Mouse (Mus musculus) neural tube, embryonic 13.5 days (tissue): ENCODE results near the gene Retreg1. TPM values are rescaled to one million over a fixed set of nuclear protein-coding genes. Genes with fewer than 3 reads are reported as not detected.

Experiments used
- ATAC-seq: fragments of 200-750 bp; cut with Nextera tagmentation; 2 replicates; pipeline ENCODE4 v1.8.0; 2017; ENCODE audit warnings: low read depth, mild to moderate bottlenecking, moderate TSS enrichment, moderate library complexity
- H3K27ac ChIP-seq: fragments of 300-500 bp; sonication (generic); replicated peaks from 2 replicates; pipeline ENCODE4 v1.5.1; 2015; ENCODE audit warnings: moderate library complexity, mild to moderate bottlenecking, inconsistent platforms
- H3K27me3 ChIP-seq: fragments of 300-500 bp; sonication (generic); 2 replicates; pipeline ENCODE4 v1.6.1; 2015; ENCODE audit warnings: mild to moderate bottlenecking, inconsistent platforms
- H3K36me3 ChIP-seq: fragments of 300-500 bp; sonication (generic); 2 replicates; pipeline ENCODE4 v1.6.1; 2015; ENCODE audit warnings: mild to moderate bottlenecking, inconsistent platforms
- H3K4me1 ChIP-seq: fragments of 300-500 bp; sonication (generic); replicated peaks from 2 replicates; pipeline ENCODE4 v1.6.1; 2015; ENCODE audit warnings: inconsistent platforms
- H3K4me2 ChIP-seq: fragments of 300-500 bp; sonication (generic); 2 replicates; pipeline ENCODE4 v1.6.1; 2015; ENCODE audit warnings: inconsistent platforms, mild to moderate bottlenecking, moderate library complexity
- H3K4me3 ChIP-seq: fragments of 300-500 bp; sonication (generic); 2 replicates; pipeline ENCODE4 v1.5.1; 2015; ENCODE audit warnings: mild to moderate bottlenecking, inconsistent platforms
- H3K9ac ChIP-seq: fragments of 300-500 bp; sonication (generic); 2 replicates; pipeline ENCODE4 v1.6.1; 2015; ENCODE audit warnings: moderate library complexity, mild to moderate bottlenecking, inconsistent platforms
- H3K9me3 ChIP-seq: fragments of 300-500 bp; sonication (generic); 2 replicates; pipeline ENCODE4 v1.6.1; 2016; ENCODE audit warnings: inconsistent platforms
- WGBS: fragments of 180-500 bp; shearing (Covaris S2); methylation state at CpG from one replicate; pipeline ENCODE4 v1.1.7; 2015; 5-methylcytosine and 5-hydroxymethylcytosine counted together
- polyA plus RNA-seq: library from polyadenylated mRNA; unstranded; fragments of >200 nt; fragmentation: Nextera tagmentation; extraction: Ambion mirVana; gene quantifications from 2 replicates; pipeline ENCODE4 v1.2.1, GENCODE M21; 2015

Gene Retreg1
- polyA plus RNA-seq, 1 experiment from 2014 or later, result 11.3 TPM

DNA sequence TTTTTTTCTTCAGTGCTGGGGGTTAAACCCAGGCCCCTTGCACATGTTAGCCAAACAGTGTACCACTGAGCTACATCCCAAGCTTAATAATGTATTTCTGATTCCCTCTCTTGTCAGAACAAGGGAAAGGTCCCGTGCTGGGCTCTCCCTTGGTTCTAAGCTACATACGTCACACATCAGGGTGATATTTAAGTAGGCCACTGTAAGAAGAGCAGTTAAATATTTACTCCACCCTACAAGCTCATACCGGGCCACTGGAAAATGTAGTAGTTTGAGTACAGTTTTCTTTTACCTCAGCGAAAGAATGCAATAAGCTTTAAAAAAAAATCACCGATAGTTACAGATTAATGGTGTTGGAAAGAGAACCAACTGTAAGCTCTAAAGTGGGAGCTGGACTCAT, 46.9 kb downstream of the Retreg1 start:
- 94% methylated on average over 5 of the region's 5 CpGs for WGBS
- Histone ChIP-seq H3K4me2 (no peak overlapping the region), H3K9me3 (0 out of 2 replicates have a peak, but pooled peaks cover 3% of the 10 kb centered on the region), H3K4me1 (0 out of 2 replicates have a peak, but pooled peaks cover 4% of the 10 kb centered on the region), H3K4me3 (no peak overlapping the region), H3K9ac (no peak overlapping the region), H3K27ac (no peak overlapping the region), H3K27me3 (no peaks in the 10 kb centered on the region), H3K36me3 (no peaks in the 10 kb centered on the region)
- no peak for ATAC-seq

GRCm38 (mm10) chr15:25891556-25891955, 48.6 kb downstream of the Retreg1 start:
- H3K4me3 ChIP-seq, result no peak overlapping the region
- no peaks in the 10 kb centered on the region for H3K36me3 ChIP-seq
- 0 out of 2 replicates have a peak, but pooled peaks cover 3% of the 10 kb centered on the region for H3K9me3 ChIP-seq
- WGBS, result 84% methylated on average over 11 of the region's 11 CpGs
- H3K9ac ChIP-seq, result no peak overlapping the region
- H3K4me1 ChIP-seq, result 0 out of 2 replicates have a peak, but pooled peaks cover 4% of the 10 kb centered on the region
- H3K27ac ChIP-seq, result no peak overlapping the region
- H3K4me2 ChIP-seq, result no peak overlapping the region
- ATAC-seq, result no peak
- no peaks in the 10 kb centered on the region for H3K27me3 ChIP-seq

DNA sequence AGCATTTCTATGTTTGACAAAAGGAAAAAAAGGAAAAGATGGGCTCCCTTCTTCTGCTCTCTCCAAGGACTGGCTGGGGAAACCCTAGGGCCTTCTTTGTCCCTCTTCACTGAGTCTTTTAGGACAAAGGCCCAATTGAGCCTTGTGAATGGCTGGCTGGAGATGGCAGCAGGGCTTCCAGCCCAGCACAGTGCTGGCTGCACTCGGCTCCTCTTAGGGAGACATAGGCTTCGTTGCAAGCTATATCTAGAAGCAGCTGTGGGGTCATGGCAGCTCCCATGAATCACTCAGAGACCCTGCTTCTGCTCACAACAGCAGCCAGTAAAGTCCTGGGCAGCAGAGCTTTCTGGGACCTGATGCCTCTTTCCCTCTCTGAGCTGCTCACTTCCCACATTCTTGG, 50.3 kb downstream of the Retreg1 start:
- H3K9me3 ChIP-seq, result 0 out of 2 replicates have a peak, but pooled peaks cover 2% of the 10 kb centered on the region
- ATAC-seq, result peak; percentile 75
- no peak overlapping the region for H3K9ac ChIP-seq
- H3K27me3 ChIP-seq, result no peaks in the 10 kb centered on the region
- WGBS, result 15% methylated on average over 2 of the region's 2 CpGs
- 0 out of 2 replicates have a peak, but pooled peaks cover 4% of the 10 kb centered on the region for H3K4me1 ChIP-seq
- no peak overlapping the region for H3K4me3 ChIP-seq
- H3K27ac ChIP-seq, result 0 out of 2 replicates have a peak overlapping the region, but pooled peaks have one; percentile 7
- H3K4me2 ChIP-seq, result no peak overlapping the region
- H3K36me3 ChIP-seq, result no peaks in the 10 kb centered on the region

GRCm38 (mm10) chr15:25896783-25897182, 53.8 kb downstream of the Retreg1 start:
- Histone ChIP-seq H3K36me3 (no peaks in the 10 kb centered on the region), H3K27ac (no peak overlapping the region), H3K4me3 (no peak overlapping the region), H3K27me3 (no peaks in the 10 kb centered on the region), H3K4me1 (0 out of 2 replicates have a peak, but pooled peaks cover 8% of the 10 kb centered on the region), H3K9ac (no peak overlapping the region), H3K4me2 (no peak overlapping the region), H3K9me3 (no peaks in the 10 kb centered on the region)
- ATAC-seq, result no peak
- WGBS, result 96% methylated on average over 4 of the region's 4 CpGs

DNA sequence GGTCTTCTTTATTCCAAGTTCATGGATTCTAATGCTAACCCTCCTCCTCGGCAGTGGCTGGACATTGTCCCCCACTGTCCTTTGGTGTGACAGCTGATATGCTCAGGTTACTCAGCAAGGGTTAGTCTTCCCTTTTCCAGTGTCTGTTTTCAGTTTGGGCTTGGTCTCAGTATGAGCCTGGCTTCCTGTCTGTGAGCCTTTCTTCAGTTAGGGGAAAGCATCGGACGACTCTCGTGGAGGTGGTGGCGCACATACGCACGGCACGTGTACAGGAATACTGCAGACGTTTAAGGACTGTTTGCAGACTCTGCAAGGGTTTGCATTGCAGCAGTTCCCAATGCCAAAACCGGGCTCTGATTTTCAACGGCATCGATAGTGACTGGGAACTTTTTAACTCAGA, 54.6 kb downstream of the Retreg1 start:
- 0 out of 2 replicates have a peak, but pooled peaks cover 8% of the 10 kb centered on the region for H3K4me1 ChIP-seq
- no peak overlapping the region for H3K4me3 ChIP-seq
- H3K9me3 ChIP-seq, result no peaks in the 10 kb centered on the region
- no peak for ATAC-seq
- H3K36me3 ChIP-seq, result no peaks in the 10 kb centered on the region
- H3K27ac ChIP-seq, result no peak overlapping the region
- WGBS, result 82% methylated on average over 12 of the region's 12 CpGs
- H3K4me2 ChIP-seq, result no peak overlapping the region
- no peak overlapping the region for H3K9ac ChIP-seq
- H3K27me3 ChIP-seq, result no peaks in the 10 kb centered on the region

DNA sequence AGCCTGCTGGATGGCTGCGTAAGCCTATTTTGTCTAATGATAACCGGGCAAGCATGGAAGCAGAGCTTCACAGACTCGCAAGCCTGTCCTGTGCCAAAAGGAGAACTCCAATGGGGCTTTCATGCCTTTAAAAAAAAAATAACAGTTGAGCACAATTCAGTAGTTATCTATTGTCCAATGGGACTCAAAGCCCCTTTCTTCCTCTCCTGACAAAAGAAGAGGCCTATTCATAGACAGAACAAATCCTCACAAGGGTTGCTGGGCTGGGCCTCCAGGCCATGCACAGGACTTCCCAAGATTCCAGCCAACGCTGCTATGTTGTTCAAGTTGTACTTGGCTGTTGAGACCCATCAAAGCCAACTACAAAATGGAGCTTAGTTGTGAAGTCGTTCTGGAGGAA, 56.0 kb downstream of the Retreg1 start:
- Histone ChIP-seq H3K9ac (no peak overlapping the region), H3K4me1 (0 out of 2 replicates have a peak, but pooled peaks cover 4% of the 10 kb centered on the region), H3K4me2 (no peak overlapping the region), H3K4me3 (no peak overlapping the region), H3K36me3 (no peaks in the 10 kb centered on the region), H3K9me3 (no peaks in the 10 kb centered on the region), H3K27me3 (no peaks in the 10 kb centered on the region), H3K27ac (no peak overlapping the region)
- WGBS, result 25% methylated on average over 5 of the region's 5 CpGs
- ATAC-seq, result no peak

DNA sequence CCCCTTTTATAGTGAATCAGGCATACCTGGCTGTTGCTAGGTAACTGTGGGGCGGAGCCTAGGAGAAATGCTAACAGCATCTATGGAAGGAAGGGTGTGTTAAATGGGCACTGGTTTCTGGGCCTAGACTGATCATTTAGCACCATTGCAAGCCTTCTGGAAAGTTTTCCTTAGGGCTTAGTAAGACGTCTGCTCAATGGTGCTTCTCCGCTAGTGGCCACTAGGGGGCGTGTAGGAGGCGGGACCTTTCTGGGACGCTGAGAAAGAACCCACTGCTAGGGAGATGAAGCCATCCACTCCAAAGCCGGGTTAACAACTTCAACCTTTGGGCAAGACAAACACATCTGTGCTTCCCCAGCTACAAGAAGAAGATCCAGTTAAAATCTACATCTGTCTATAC, 57.6 kb downstream of the Retreg1 start:
- no peak overlapping the region for H3K27ac ChIP-seq
- no peaks in the 10 kb centered on the region for H3K9me3 ChIP-seq
- WGBS, result 9% methylated on average over 7 of the region's 7 CpGs

GRCm38 (mm10) chr15:25902931-25903615, 60.1 kb downstream of the Retreg1 start:
- no peak for ATAC-seq
- 91% methylated on average over 15 of the region's 15 CpGs for WGBS

More for the DNA sequence above, 57.6 kb downstream of the Retreg1 start:
- no peak overlapping the region for H3K4me2 ChIP-seq
- no peak overlapping the region for H3K9ac ChIP-seq
- no peaks in the 10 kb centered on the region for H3K36me3 ChIP-seq
- H3K27me3 ChIP-seq, result no peaks in the 10 kb centered on the region
- no peak for ATAC-seq
- 0 out of 2 replicates have a peak, but pooled peaks cover 4% of the 10 kb centered on the region for H3K4me1 ChIP-seq
- H3K4me3 ChIP-seq, result no peak overlapping the region

GRCm38 (mm10) chr15:25904435-25905021, 61.5 kb downstream of the Retreg1 start:
- no peak for ATAC-seq
- no peak overlapping the region for H3K4me3 ChIP-seq
- H3K9me3 ChIP-seq, result no peaks in the 10 kb centered on the region
- no peaks in the 10 kb centered on the region for H3K27me3 ChIP-seq
- H3K4me1 ChIP-seq, result no peaks in the 10 kb centered on the region
- no peak overlapping the region for H3K4me2 ChIP-seq
- H3K9ac ChIP-seq, result no peak overlapping the region
- no peaks in the 10 kb centered on the region for H3K36me3 ChIP-seq
- H3K27ac ChIP-seq, result no peak overlapping the region
- WGBS, result 86% methylated on average over 14 of the region's 14 CpGs

More at GRCm38 (mm10) chr15:25902931-25903615, 60.1 kb downstream of the Retreg1 start:
- Histone ChIP-seq H3K4me3 (no peak overlapping the region), H3K27ac (no peak overlapping the region), H3K9ac (no peak overlapping the region), H3K27me3 (no peaks in the 10 kb centered on the region), H3K4me1 (0 out of 2 replicates have a peak, but pooled peaks cover 4% of the 10 kb centered on the region), H3K36me3 (no peaks in the 10 kb centered on the region), H3K4me2 (no peak overlapping the region), H3K9me3 (no peaks in the 10 kb centered on the region)

- H3K4me1 ChIP-seq, result no peaks in the 10 kb centered on the region
- no peak overlapping the region for H3K27ac ChIP-seq
- no peaks in the 10 kb centered on the region for H3K9me3 ChIP-seq
- H3K4me2 ChIP-seq, result no peak overlapping the region
- no peak overlapping the region for H3K4me3 ChIP-seq
- no peak for ATAC-seq
- no peak overlapping the region for H3K9ac ChIP-seq
- no peaks in the 10 kb centered on the region for H3K36me3 ChIP-seq
- no peaks in the 10 kb centered on the region for H3K27me3 ChIP-seq
- WGBS, result 83% methylated on average over 11 of the region's 11 CpGs
Measured at GRCm38 (mm10) chr15:25909783-25910494, 67.0 kb downstream of the Retreg1 start.

DNA sequence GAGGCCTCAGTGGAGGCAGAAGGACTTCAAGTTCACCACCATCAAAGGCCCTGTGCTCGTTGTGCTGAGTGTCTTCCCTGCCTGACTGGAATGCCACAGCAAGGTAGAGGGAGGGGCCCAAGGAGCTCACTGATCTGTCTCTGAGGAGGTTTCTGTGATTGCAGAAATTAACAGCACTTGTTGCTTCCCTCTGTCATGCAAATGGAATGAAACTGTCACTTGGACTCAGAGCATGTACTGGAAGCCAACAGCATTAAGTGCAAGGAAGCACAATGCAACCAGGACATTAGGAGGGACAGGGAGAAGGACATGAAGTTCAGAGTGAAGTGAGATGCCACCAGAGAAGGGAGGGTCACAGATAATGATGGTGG, 67.5 kb downstream of the Retreg1 start:
- no peak overlapping the region for H3K9ac ChIP-seq
- H3K4me1 ChIP-seq, result no peaks in the 10 kb centered on the region
- H3K9me3 ChIP-seq, result no peaks in the 10 kb centered on the region
- WGBS, result 44% methylated on average over 1 of the region's 1 CpGs
- no peak overlapping the region for H3K27ac ChIP-seq
- no peak overlapping the region for H3K4me2 ChIP-seq
- H3K27me3 ChIP-seq, result no peaks in the 10 kb centered on the region
- no peaks in the 10 kb centered on the region for H3K36me3 ChIP-seq
- no peak overlapping the region for H3K4me3 ChIP-seq
- ATAC-seq, result no peak

DNA sequence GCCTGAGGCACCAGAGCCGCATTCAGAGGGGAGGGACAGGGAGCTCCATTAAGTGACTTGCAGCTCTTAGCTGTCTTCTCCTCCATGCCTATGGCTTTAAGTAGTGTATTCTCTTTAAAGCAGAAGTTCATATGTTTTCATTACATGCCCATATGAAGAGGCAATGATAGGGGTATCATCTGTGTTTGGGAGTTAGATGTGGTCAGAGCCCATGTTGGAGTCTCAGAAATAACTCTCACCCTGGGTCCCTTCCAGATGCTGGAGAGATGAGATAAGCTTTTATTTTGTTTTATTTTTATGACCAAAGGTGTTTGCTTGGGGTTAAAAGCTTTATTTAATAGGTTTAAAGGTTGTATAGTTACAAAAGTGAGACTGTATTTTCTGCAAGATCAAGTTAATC, 67.9 kb downstream of the Retreg1 start:
- no peaks in the 10 kb centered on the region for H3K36me3 ChIP-seq
- 83% methylated on average over 1 of the region's 1 CpGs for WGBS
- no peak overlapping the region for H3K27ac ChIP-seq
- H3K4me3 ChIP-seq, result no peak overlapping the region
- no peak overlapping the region for H3K4me2 ChIP-seq
- H3K4me1 ChIP-seq, result no peaks in the 10 kb centered on the region
- no peak overlapping the region for H3K9ac ChIP-seq
- H3K9me3 ChIP-seq, result no peaks in the 10 kb centered on the region
- no peak for ATAC-seq
- H3K27me3 ChIP-seq, result no peaks in the 10 kb centered on the region
